Mouse (Mus musculus) myocyte (in vitro differentiated cells): Measurements from ENCODE around the gene BC028528.

Experiments
- E2F4 ChIP-seq: IDR thresholded peaks from one replicate; pipeline ENCODE4 v1.6.1; 2011; ENCODE audit warnings: mild to moderate bottlenecking, control low read depth, moderate library complexity; ENCODE audit not compliant: insufficient read depth
- MAX ChIP-seq: IDR thresholded peaks from one replicate; pipeline ENCODE4 v1.6.1; 2011; ENCODE audit warnings: low read depth, mild to moderate bottlenecking, control low read depth
- POLR2A ChIP-seq: IDR thresholded peaks from one replicate; pipeline ENCODE4 v1.6.1; 2011; ENCODE audit warnings: low read depth, mild to moderate bottlenecking, control low read depth, moderate library complexity; ENCODE audit not compliant: insufficient read length
- POLR2AphosphoS2 ChIP-seq: IDR thresholded peaks from one replicate; pipeline ENCODE4 v1.6.1; 2011; ENCODE audit warnings: low read depth, control low read depth; ENCODE audit not compliant: insufficient read length
- REST ChIP-seq: IDR thresholded peaks from one replicate; pipeline ENCODE4 v1.6.1; 2011; ENCODE audit warnings: mild to moderate bottlenecking, control low read depth, moderate library complexity; ENCODE audit not compliant: insufficient read depth, insufficient read length
- TCF12 ChIP-seq: IDR thresholded peaks from one replicate; pipeline ENCODE4 v1.6.1; 2011; ENCODE audit warnings: mild to moderate bottlenecking, control low read depth; ENCODE audit not compliant: poor library complexity, insufficient read depth, severe bottlenecking

GRCm38 (mm10) chr3:95905940-95906492 is 14.2 kb upstream of the BC028528 start:
- no peak for TF ChIP-seq TCF12
- TF ChIP-seq MAX: no peak
- TF ChIP-seq POLR2AphosphoS2: no peak
- no peak for TF ChIP-seq POLR2A
- no peak for TF ChIP-seq E2F4
- no peak for TF ChIP-seq REST
